22 mouse cellular contexts compared by ENCODE assay signal in the genomic region with DNA sequence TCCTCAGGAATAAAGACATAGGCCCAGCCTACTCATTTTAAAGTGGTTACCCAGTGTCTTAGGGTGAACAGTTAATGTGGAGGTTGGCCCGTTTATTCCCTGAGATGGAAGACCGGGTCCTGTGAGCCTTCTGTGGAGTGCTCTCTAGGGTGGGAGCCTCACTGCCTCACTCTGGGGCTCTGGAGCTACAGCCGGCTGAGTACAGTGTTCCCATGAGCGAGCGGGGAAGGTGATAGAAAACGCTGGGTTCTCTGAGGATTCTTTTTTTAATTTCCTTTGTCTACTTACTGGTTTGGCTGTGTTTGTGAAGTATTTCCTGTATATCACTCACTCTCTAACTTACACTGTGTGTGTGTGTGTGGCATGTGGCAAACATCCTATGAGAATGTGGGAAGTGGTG. TPM values are rescaled to one million over a fixed set of nuclear protein-coding genes. Genes with fewer than 3 reads are reported as not detected.
DNase-seq lines count a peak whose midpoint lies in the region; ATAC-seq and TF ChIP-seq lines count a peak whose summit lies in the region.
"Had no signal": no experiment of that assay in that cellular context is flagged by ENCODE, and none has a peak within 500 bp of the region (broad histone marks: within the 10 kb centered on the region; RNA-seq: fewer than 3 reads in every experiment).

No protein-coding gene starts in this region.

- intact Hi-C loops in heart, postnatal 25 days (cut with DNase I) = no loop called here
- intact Hi-C loops in heart, postnatal 10 days (cut with DNase I) = no loop called here

- H3K4me1 ChIP-seq in heart, embryonic 13.5 days = peaks cover 22% of the 10 kb centered on the region
- H3K4me1 ChIP-seq in heart, postnatal 0 days (ENCODE audit: control insufficient read depth, insufficient read depth) = no peaks in the 10 kb centered on the region
- H3K4me1 ChIP-seq in lung, postnatal 0 days (ENCODE audit: insufficient read depth, low read depth, low read length) = 0 out of 2 replicates have a peak, but pooled peaks cover 3% of the 10 kb centered on the region
- H3K4me1 ChIP-seq: embryonic facial prominence, embryonic 15.5 days; forebrain, embryonic 10.5 days; hindbrain, embryonic 10.5 days; intestine, embryonic 15.5 days had no signal

- WGBS in heart, embryonic 13.5 days = 45% methylated on average over 6 of the region's 6 CpGs
- 47% methylated on average over 6 of the region's 6 CpGs for WGBS in heart, postnatal 0 days
- 43% methylated on average over 6 of the region's 6 CpGs for WGBS in lung, postnatal 0 days

- ATAC-seq in heart, embryonic 13.5 days (ENCODE audit: extremely low read depth, insufficient number of reproducible peaks, low FRiP score, low TSS enrichment) = no peak; the same call in 1 of the 2 replicates
- ATAC-seq in heart, postnatal 0 days (ENCODE audit: insufficient read depth, low read depth) = 0 out of 2 replicates have a peak, but pooled peaks have one; percentile 20
- ATAC-seq in lung, postnatal 0 days = peak; percentile 32
- ATAC-seq: forebrain, embryonic 14.5 days; intestine, embryonic 15.5 days had no signal

- H3K27ac ChIP-seq in heart, embryonic 13.5 days (replicated peaks) = peak overlapping the region; percentile 69
- H3K27ac ChIP-seq in heart, postnatal 0 days (ENCODE audit: low read depth) = peak overlapping the region; percentile 48; the same call in 1 of the 2 replicates
- H3K27ac ChIP-seq in lung, postnatal 0 days (ENCODE audit: low read length) = no peak overlapping the region
- H3K27ac ChIP-seq: embryonic facial prominence, embryonic 15.5 days; forebrain, embryonic 10.5 days; hindbrain, embryonic 10.5 days; hindbrain, embryonic 14.5 days; intestine, embryonic 15.5 days had no signal

- H3K4me3 ChIP-seq in heart, embryonic 13.5 days = no peak overlapping the region
- H3K4me3 ChIP-seq in heart, postnatal 0 days (ENCODE audit: low read depth, low read length) = no peak overlapping the region
- no peak overlapping the region for H3K4me3 ChIP-seq in lung, postnatal 0 days (ENCODE audit: low read depth, low read length)
- H3K4me3 ChIP-seq: embryonic facial prominence, embryonic 15.5 days; erythroblast, embryonic 14.5 days; forebrain, embryonic 10.5 days; hindbrain, embryonic 10.5 days; intestine, embryonic 15.5 days had no signal

- H3K9ac ChIP-seq in heart, embryonic 13.5 days = 0 out of 2 replicates have a peak overlapping the region, but pooled peaks have one; percentile 40
- no peak overlapping the region for H3K9ac ChIP-seq in heart, postnatal 0 days (replicated peaks; ENCODE audit: low read depth, low read length)
- no peak overlapping the region for H3K9ac ChIP-seq in lung, postnatal 0 days (replicated peaks; ENCODE audit: low read depth)
- H3K9ac ChIP-seq: embryonic facial prominence, embryonic 15.5 days; hindbrain, embryonic 14.5 days; intestine, embryonic 15.5 days had no signal

- DNase-seq in heart, adult 11 months = peak; percentile 55
- DNase-seq in heart, adult 18-20 months = no peak
- DNase-seq in heart, postnatal 25 days (ENCODE audit: low spot score) = no peak
- no peak for DNase-seq in heart, postnatal 0 days (ENCODE audit: low spot score)
- no peak for DNase-seq in heart, postnatal 10 days
- peak; percentile 5 for DNase-seq in lung, postnatal 0 days (ENCODE audit: low spot score)
- no peak for DNase-seq in lung, postnatal 10 days
- DNase-seq: adrenal gland, postnatal 10 days; cerebellum, adult 11 months; cerebellum, adult 8-10 months; cerebellum, postnatal 14 days; embryo, embryonic 11 days; gastrocnemius, postnatal 10 days; kidney, adult 18-20 months had no signal

- no peaks in the 10 kb centered on the region for H3K9me3 ChIP-seq in heart, embryonic 13.5 days
- H3K9me3 ChIP-seq in heart, postnatal 0 days (replicated peaks; ENCODE audit: control insufficient read depth, low read length) = no peaks in the 10 kb centered on the region
- no peaks in the 10 kb centered on the region for H3K9me3 ChIP-seq in lung, postnatal 0 days (ENCODE audit: low read length)
- H3K9me3 ChIP-seq: embryonic facial prominence, embryonic 15.5 days; forebrain, embryonic 10.5 days; hindbrain, embryonic 10.5 days; intestine, embryonic 15.5 days had no signal

- no peak for TF ChIP-seq CTCF in heart, postnatal 0 days (IDR thresholded peaks at IDR 0.05; ENCODE audit: low read depth)
- TF ChIP-seq CTCF in lung, postnatal 0 days (IDR thresholded peaks at IDR 0.05) = no peak

- no peaks in the 10 kb centered on the region for H3K27me3 ChIP-seq in heart, embryonic 13.5 days (replicated peaks)
- no peaks in the 10 kb centered on the region for H3K27me3 ChIP-seq in heart, postnatal 0 days (ENCODE audit: control insufficient read depth, insufficient read depth, low read length)
- H3K27me3 ChIP-seq in lung, postnatal 0 days (replicated peaks; ENCODE audit: insufficient read depth, low read length) = no peaks in the 10 kb centered on the region
- H3K27me3 ChIP-seq: embryonic facial prominence, embryonic 15.5 days; intestine, embryonic 15.5 days had no signal

- H3K4me2 ChIP-seq in heart, embryonic 13.5 days = peak overlapping the region; percentile 36
- no peak overlapping the region for H3K4me2 ChIP-seq in heart, postnatal 0 days (ENCODE audit: low read depth, low read length)
- H3K4me2 ChIP-seq in lung, postnatal 0 days (replicated peaks; ENCODE audit: low read depth, low read length) = no peak overlapping the region
- H3K4me2 ChIP-seq: embryonic facial prominence, embryonic 15.5 days; hindbrain, embryonic 14.5 days; intestine, embryonic 15.5 days had no signal

- H3K36me3 ChIP-seq in heart, embryonic 13.5 days = peaks cover 78% of the 10 kb centered on the region
- H3K36me3 ChIP-seq in heart, postnatal 0 days (replicated peaks; ENCODE audit: control insufficient read depth, insufficient read depth, low read length) = peaks cover 72% of the 10 kb centered on the region
- H3K36me3 ChIP-seq in lung, postnatal 0 days (ENCODE audit: insufficient read depth, low read length) = peaks cover 27% of the 10 kb centered on the region; the same call in 1 of the 2 replicates

- no peak for TF ChIP-seq EP300 in heart, postnatal 0 days (IDR thresholded peaks at IDR 0.05; ENCODE audit: low read depth)
- no peak for TF ChIP-seq EP300 in lung, postnatal 0 days (IDR thresholded peaks at IDR 0.05)

RNA-seq across cellular contexts. Expression of a gene that starts 39.1 kb away (rescaled TPM):
- total RNA-seq in heart, adult 18-20 months (2021) = 100 to 1,000 TPM; 383 to 397 TPM
- 47.5 and 51.0 TPM in 2 replicates for polyA plus RNA-seq in heart, embryonic 13.5 days (2015; fragmentation: Nextera tagmentation; extraction: Ambion mirVana)
- total RNA-seq in heart, postnatal 25 days (2021) = 100 to 1,000 TPM; 257 to 283 TPM
- total RNA-seq in heart, postnatal 0 days (2014; rRNA removed; ENCODE audit: low replicate concordance) = 56.4 and 57.6 TPM in 2 replicates
- 40.9 and 45.3 TPM in 2 replicates for polyA plus RNA-seq in heart, postnatal 0 days (2015; fragmentation: Nextera tagmentation; extraction: Ambion mirVana)
- total RNA-seq in heart, postnatal 10 days (2021) = 100 to 1,000 TPM; 171 to 176 TPM
- 30.6 and 35.6 TPM in 2 replicates for polyA plus RNA-seq in lung, postnatal 0 days (2015; fragmentation: Nextera tagmentation; extraction: Ambion mirVana)

Comparison
In these comparisons a context has a peak if more than half of its experiments do, and no peak if none do; other contexts are left out.
1. DNase-seq: peak in heart, adult 11 months (single experiment) and lung, postnatal 0 days (single experiment); none in heart, adult 18-20 months (0 of 2), heart, postnatal 25 days (single experiment), heart, postnatal 0 days (single experiment), heart, postnatal 10 days (0 of 2) and lung, postnatal 10 days (single experiment).